Mouse (Mus musculus) erythroblast, embryonic 14.5 days (primary cell): Measurements from ENCODE around the gene Ints7.

Experiments used
- GATA1 ChIP-seq: IDR thresholded peaks from 2 replicates; pipeline ENCODE4 v1.6.1; 2012; ENCODE audit warnings: low read length, inconsistent platforms, mixed read lengths
- TAL1 ChIP-seq: IDR thresholded peaks from 3 replicates; pipeline ENCODE4 v1.6.1; 2012; ENCODE audit warnings: low read length, inconsistent platforms, mixed read lengths

DNA sequence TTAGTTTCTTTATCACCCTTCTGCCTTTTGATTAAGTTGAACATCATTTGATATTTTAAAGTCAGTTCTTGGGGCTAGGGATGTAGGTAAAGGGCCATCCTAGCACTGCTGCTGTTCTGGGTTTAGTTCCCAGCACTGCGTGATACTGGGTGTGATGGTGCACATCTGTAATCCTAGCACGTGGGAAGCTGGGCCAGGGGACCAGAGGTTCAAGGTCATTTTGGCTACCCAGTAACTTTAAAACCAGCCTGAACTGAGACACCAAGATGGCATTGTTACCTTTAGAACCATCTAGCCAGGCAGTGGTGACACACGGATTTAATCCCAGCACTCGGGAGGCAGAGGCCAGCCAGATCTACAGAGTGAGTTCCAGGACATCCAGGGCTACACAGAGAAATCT lies 8.4 kb downstream of the Ints7 start:
- TF ChIP-seq GATA1 = no peak
- TF ChIP-seq TAL1 = no peak
